Mouse (Mus musculus): ENCODE results near the gene Fam131c.

DNA sequence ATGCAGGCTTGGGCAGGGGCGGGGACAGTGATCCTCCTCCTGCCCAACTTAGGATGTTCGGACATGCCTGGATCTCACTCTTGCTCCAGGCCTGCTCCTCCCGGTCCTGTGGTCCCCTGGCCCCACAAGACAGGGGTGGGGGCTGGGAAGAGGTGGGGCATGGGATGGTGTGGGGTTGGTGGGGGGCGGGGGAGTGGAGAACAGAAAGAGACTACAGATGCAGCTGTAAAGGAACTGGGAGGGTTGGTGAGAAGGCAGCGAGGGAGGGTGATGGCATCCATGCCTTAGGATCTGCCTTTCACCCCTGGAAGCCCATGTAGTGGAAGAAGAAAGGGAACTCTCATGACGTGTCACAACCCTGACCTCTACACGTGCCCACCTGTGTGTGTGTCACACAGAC is 26.5 kb upstream of the Fam131c start:
- TF ChIP-seq CTCF (IDR thresholded peaks at IDR 0.05) (no peak), POLR2A (IDR thresholded peaks at IDR 0.05; ENCODE audit: insufficient read depth, low read depth, low read length) (no peak)
